Mouse (Mus musculus) hindbrain, embryonic 13.5 days (tissue): ENCODE measurements around the gene Apobr. TPM values are rescaled to one million over a fixed set of nuclear protein-coding genes. Genes with fewer than 3 reads are reported as not detected.
A peak's percentile ranks its signal among the peaks of the same experiment; 100 is the strongest.

Source experiments
- ATAC-seq: fragments of 200-750 bp; cut with Nextera tagmentation; 2 replicates; pipeline ENCODE4 v1.8.0; 2017; ENCODE audit warnings: moderate TSS enrichment; ENCODE audit not compliant: low FRiP score
- H3K27ac ChIP-seq: fragments of 300-500 bp; sonication (generic); 2 replicates; pipeline ENCODE4 v1.5.1; 2015; ENCODE audit warnings: inconsistent platforms, mild to moderate bottlenecking, moderate library complexity
- H3K27me3 ChIP-seq: fragments of 300-500 bp; sonication (generic); 2 replicates; pipeline ENCODE4 v1.6.1; 2015; ENCODE audit warnings: mild to moderate bottlenecking, inconsistent platforms
- H3K36me3 ChIP-seq: fragments of 300-500 bp; sonication (generic); 2 replicates; pipeline ENCODE4 v1.6.1; 2015; ENCODE audit warnings: mild to moderate bottlenecking, inconsistent platforms
- H3K4me1 ChIP-seq: fragments of 300-500 bp; sonication (generic); replicated peaks from 2 replicates; pipeline ENCODE4 v1.6.1; 2015; ENCODE audit warnings: inconsistent platforms
- H3K4me2 ChIP-seq: fragments of 300-500 bp; sonication (generic); 2 replicates; pipeline ENCODE4 v1.6.1; 2015; ENCODE audit warnings: inconsistent platforms, mild to moderate bottlenecking, moderate library complexity
- H3K4me3 ChIP-seq: fragments of 300-500 bp; sonication (generic); 2 replicates; pipeline ENCODE4 v1.5.1; 2015; ENCODE audit warnings: mild to moderate bottlenecking, inconsistent platforms
- H3K9ac ChIP-seq: fragments of 300-500 bp; sonication (generic); 2 replicates; pipeline ENCODE4 v1.6.1; 2015; ENCODE audit warnings: mild to moderate bottlenecking, inconsistent platforms
- H3K9me3 ChIP-seq: fragments of 300-500 bp; sonication (generic); 2 replicates; pipeline ENCODE4 v1.6.1; 2016; ENCODE audit warnings: inconsistent platforms
- WGBS: fragments of 180-500 bp; shearing (Covaris S2); methylation state at CpG from one replicate; pipeline ENCODE4 v1.1.7; 2015; 5-methylcytosine and 5-hydroxymethylcytosine counted together
- polyA plus RNA-seq: library from polyadenylated mRNA; unstranded; fragments of >200 nt; fragmentation: Nextera tagmentation; extraction: Ambion mirVana; gene quantifications from 2 replicates; pipeline ENCODE4 v1.2.1, GENCODE M21; 2015

Apobr gene
- polyA plus RNA-seq, 1 experiment from 2014 or later, result 0.68 TPM

DNA sequence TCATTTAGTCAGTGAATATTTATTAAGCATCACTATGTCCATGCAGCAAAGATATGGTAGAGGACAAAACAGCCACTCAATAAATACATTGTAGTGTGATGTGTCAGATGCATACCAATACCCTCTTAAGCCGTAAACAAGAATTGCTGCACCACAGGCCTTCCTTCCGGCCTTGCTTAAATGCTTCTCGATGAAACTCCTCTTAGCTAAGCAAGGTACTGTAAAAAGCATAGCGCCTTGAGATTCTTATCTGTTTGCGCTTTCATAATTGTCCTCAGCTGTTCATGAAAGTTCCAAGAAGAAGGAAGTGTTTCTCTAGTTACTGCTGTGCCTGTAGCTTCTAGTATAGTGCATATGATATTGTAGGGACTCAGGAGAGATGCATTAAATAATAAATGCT is 21.9 kb downstream of the Apobr start:
- no peaks in the 10 kb centered on the region for H3K9me3 ChIP-seq
- ATAC-seq, result no peak
- H3K9ac ChIP-seq, result no peak overlapping the region
- no peaks in the 10 kb centered on the region for H3K27me3 ChIP-seq
- WGBS, result 87% methylated on average over 5 of the region's 5 CpGs
- H3K36me3 ChIP-seq, result no peaks in the 10 kb centered on the region
- no peak overlapping the region for H3K4me2 ChIP-seq
- H3K4me1 ChIP-seq, result no peaks in the 10 kb centered on the region
- H3K27ac ChIP-seq, result no peak overlapping the region
- no peak overlapping the region for H3K4me3 ChIP-seq

DNA sequence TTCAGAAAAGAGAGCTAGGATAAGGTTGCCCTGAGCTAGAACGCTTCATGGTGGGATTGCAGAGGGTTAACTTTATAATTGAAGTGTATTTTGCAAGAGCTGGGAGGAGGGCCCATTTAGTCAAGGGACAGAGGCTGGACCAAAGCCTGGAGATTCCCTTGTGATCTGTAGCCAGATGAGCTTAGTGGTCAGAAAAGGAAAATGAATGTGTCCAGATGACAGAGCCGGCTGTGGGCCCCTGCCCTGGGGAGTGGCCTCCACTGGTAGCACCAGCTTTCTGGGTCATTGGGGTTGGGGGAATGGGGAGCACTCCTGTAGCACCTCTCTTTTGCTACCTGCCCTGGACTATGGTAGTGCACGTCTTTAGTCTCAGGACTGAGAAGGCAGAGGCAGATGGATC is 22.3 kb downstream of the Apobr start:
- no peak overlapping the region for H3K9ac ChIP-seq
- H3K4me3 ChIP-seq, result no peak overlapping the region
- no peaks in the 10 kb centered on the region for H3K27me3 ChIP-seq
- no peak overlapping the region for H3K27ac ChIP-seq
- ATAC-seq, result no peak
- no peaks in the 10 kb centered on the region for H3K4me1 ChIP-seq
- no peak overlapping the region for H3K4me2 ChIP-seq
- no peaks in the 10 kb centered on the region for H3K36me3 ChIP-seq
- no peaks in the 10 kb centered on the region for H3K9me3 ChIP-seq
- 78% methylated on average over 3 of the region's 3 CpGs for WGBS

DNA sequence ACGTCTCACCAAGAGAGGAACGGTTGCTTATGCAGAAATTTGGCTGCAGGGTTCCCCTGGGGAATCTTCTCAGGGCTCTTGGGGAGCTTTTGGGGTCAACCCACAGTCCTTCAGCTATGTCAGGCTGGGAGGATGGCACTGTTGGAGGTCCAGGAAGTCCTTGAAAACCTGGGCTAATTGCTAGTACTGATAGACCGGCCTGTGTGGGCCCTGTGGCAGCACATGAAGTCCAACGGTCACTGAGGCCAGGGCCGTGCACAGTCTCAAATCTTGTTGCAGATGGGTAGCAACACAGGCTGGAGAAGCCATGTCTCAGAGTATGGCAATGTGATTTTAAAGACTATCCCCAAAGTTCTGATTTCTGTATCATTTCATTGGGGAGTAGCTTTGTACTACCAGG is 23.1 kb downstream of the Apobr start:
- H3K4me1 ChIP-seq, result no peaks in the 10 kb centered on the region
- WGBS, result 85% methylated on average over 5 of the region's 5 CpGs
- no peak overlapping the region for H3K4me2 ChIP-seq
- no peak for ATAC-seq
- no peaks in the 10 kb centered on the region for H3K27me3 ChIP-seq
- H3K9me3 ChIP-seq, result no peaks in the 10 kb centered on the region
- no peak overlapping the region for H3K27ac ChIP-seq
- H3K36me3 ChIP-seq, result no peaks in the 10 kb centered on the region
- H3K4me3 ChIP-seq, result no peak overlapping the region
- no peak overlapping the region for H3K9ac ChIP-seq

DNA sequence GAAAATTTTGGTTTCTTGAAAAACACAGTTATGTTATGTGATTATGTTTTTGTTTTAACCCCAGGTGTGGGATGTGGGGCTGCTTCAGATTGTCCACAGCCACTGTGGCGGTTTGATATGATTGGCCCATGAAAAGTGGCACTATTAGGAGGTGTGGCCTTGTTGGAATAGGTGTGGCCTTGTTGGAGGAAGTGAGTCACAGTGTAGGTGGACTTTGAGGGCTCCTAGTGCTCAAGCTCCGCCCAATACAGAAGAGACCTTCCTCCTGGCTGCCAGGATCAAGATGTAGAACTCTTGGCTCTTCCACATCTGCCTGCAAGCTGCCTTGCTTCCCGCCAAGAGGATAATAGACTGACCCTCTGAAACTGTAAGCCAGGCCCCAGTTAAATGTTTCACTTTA is 28.0 kb downstream of the Apobr start:
- ATAC-seq, result no peak
- Histone ChIP-seq H3K36me3 (no peaks in the 10 kb centered on the region), H3K4me2 (no peak overlapping the region), H3K4me1 (no peaks in the 10 kb centered on the region), H3K27me3 (no peaks in the 10 kb centered on the region; the same call in 1 of the 2 replicates), H3K9me3 (no peaks in the 10 kb centered on the region), H3K4me3 (no peak overlapping the region), H3K9ac (no peak overlapping the region), H3K27ac (no peak overlapping the region)
- WGBS, result 78% methylated on average over 3 of the region's 3 CpGs

DNA sequence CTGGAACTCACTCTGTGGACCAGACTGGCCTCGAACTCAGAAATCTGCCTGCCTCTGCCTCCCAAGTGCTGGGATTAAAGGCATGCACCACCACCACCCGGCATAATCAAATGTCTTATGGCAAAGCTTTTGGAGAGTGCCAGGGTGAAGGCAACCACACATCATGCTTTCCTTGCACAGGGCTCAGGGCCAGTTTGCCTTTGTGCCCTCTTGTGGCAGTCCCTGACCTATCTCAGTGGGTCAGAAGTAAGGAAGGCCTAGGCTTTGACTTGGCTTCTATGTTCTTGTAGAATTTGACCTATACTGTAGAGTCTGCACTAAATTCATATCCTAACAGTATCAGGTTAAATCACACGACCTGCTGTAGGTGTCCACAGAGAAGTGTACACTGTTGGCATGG is 32.0 kb downstream of the Apobr start:
- H3K9me3 ChIP-seq, result no peaks in the 10 kb centered on the region
- H3K27me3 ChIP-seq, result no peaks in the 10 kb centered on the region; the same call in 1 of the 2 replicates
- H3K4me3 ChIP-seq, result no peak overlapping the region
- no peak overlapping the region for H3K9ac ChIP-seq
- H3K36me3 ChIP-seq, result no peaks in the 10 kb centered on the region
- ATAC-seq, result no peak
- no peaks in the 10 kb centered on the region for H3K4me1 ChIP-seq
- no peak overlapping the region for H3K4me2 ChIP-seq
- no peak overlapping the region for H3K27ac ChIP-seq
- WGBS, result 70% methylated on average over 3 of the region's 3 CpGs

DNA sequence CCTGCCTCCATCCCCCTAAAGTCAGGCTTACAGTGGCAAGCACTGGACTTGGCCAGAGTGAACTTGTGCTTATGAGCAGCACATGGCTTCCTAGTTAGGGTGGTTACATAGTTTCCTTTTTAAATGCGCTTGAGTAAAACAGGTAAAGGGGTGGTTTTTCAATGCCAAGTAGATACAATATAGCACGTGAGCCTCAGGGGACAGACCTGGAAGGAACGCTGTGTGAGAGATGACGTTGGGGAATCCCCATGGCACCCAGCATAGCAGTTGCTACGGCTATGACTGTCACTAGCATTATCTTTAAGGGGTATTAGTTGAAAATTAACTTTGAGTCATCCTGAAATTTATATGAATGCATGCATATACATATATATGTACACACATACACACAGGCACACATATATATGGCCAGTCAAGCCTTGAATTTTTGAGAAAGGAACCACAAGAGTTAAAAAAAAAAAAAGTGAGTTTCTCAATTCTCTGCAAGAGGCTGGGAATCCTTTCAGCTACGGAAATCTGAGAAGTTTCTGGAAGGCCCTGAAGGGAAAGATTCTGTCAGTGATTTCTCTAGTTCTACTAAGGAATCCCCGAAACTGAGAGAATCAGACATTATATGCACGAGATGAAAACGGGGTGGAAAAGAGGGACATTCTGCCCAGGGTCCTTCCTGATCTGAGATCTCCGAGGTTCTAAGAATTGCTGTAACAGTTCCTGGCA is 35.0 kb downstream of the Apobr start:
- no peaks in the 10 kb centered on the region for H3K36me3 ChIP-seq
- no peak overlapping the region for H3K4me3 ChIP-seq
- H3K4me2 ChIP-seq, result no peak overlapping the region
- no peak for ATAC-seq
- H3K9ac ChIP-seq, result no peak overlapping the region
- H3K27ac ChIP-seq, result no peak overlapping the region
- H3K9me3 ChIP-seq, result no peaks in the 10 kb centered on the region
- 83% methylated on average over 10 of the region's 10 CpGs for WGBS
- H3K27me3 ChIP-seq, result peaks cover 5% of the 10 kb centered on the region; the same call in 1 of the 2 replicates
- peaks cover 5% of the 10 kb centered on the region; the same call in 1 of the 2 replicates for H3K4me1 ChIP-seq

DNA sequence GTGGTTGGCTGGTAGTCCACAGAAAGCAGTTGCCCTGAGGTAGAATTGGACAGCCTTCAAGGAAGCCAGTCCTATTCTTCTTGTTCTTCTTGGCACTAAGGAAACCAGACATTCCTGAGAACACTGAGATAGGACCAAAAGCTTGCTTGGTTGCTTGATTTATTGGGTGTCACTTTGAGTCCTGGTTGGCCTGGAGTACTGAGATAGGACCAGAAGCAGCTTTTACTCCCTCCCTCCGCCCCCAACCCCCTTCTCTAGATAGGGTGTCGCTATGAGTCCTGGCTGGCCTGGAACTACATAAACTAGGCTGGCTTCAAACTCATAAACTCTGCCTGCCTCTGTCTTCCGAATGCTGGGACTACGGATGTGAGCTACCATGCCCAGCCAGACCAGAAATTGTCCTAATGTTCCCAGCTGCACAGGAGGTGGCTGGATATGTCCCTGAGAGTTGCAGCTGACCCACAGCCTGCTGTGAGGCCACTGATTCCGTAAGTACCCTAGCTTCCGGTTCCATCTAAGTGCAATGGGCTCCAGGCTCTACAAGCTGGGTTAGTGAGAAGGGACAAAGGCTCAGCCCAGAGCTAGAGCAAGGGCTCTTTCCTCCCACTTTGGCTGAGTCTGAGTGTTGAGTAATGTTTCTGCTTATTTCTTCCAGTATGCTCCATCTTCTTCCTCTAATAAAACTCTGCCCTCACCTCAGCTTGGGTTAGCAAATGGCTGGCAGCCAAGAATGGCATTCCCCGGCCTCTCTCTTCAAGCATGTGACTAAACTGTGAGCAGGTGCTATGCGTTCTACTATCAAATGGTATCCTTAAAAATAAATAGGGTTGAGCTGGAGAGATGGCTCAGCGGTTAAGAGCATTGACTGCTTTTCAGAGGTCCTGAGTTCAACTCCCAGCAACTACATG is 37.0 kb downstream of the Apobr start:
- no peaks in the 10 kb centered on the region for H3K36me3 ChIP-seq
- peaks cover 5% of the 10 kb centered on the region; the same call in 1 of the 2 replicates for H3K4me1 ChIP-seq
- H3K4me2 ChIP-seq, result no peak overlapping the region
- peaks cover 6% of the 10 kb centered on the region; the same call in 1 of the 2 replicates for H3K27me3 ChIP-seq
- no peaks in the 10 kb centered on the region for H3K9me3 ChIP-seq
- ATAC-seq, result no peak
- WGBS, result 87% methylated on average over 9 of the region's 9 CpGs
- no peak overlapping the region for H3K27ac ChIP-seq
- H3K9ac ChIP-seq, result no peak overlapping the region
- no peak overlapping the region for H3K4me3 ChIP-seq

DNA sequence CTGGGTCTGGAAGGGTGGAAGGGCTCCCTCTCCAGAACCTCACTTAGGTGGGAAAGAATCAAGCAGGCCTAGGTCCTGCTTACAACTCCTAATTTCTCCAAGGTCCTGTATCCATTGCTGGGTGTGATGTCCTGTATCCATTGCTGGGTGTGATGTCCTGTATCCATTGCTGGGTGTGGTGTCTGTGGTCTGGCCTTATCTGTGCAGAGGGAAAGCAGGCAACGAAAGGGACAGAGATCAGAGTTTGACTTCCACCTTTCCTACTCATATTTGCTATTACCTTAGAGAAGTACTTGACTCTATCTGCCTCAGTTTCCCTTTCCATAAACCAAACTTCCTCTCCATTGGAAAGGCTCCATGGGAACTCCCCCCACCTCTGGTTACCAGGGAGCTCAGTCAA is 38.6 kb downstream of the Apobr start:
- H3K4me2 ChIP-seq, result no peak overlapping the region
- H3K27ac ChIP-seq, result no peak overlapping the region
- H3K9me3 ChIP-seq, result no peaks in the 10 kb centered on the region
- ATAC-seq, result no peak
- peaks cover 6% of the 10 kb centered on the region; the same call in 1 of the 2 replicates for H3K27me3 ChIP-seq
- 100% methylated on average over 1 of the region's 1 CpGs for WGBS
- no peaks in the 10 kb centered on the region for H3K36me3 ChIP-seq
- H3K9ac ChIP-seq, result no peak overlapping the region
- H3K4me3 ChIP-seq, result no peak overlapping the region
- peaks cover 8% of the 10 kb centered on the region; the same call in 1 of the 2 replicates for H3K4me1 ChIP-seq

DNA sequence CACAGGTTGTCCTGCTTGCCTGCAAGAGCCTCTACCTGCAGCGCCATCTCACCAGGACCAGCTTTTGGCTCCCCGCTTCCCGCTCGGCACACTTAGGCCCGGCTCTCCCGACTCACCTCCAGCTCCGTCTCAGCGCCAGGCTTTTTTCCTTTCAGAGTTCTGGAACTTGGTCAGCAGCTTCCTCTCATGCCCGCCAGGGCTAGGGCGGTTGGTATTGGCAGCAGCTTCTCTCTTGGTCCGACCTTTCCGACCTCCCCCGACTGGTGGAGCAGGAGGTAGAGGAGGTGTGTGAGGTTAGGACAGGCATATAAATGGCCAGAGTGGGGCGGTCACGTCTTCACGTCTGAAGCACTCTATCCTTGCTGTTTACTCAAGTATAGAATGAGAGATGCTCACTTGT is 40.0 kb downstream of the Apobr start:
- Histone ChIP-seq H3K9me3 (no peaks in the 10 kb centered on the region), H3K27me3 (peaks cover 6% of the 10 kb centered on the region; the same call in 1 of the 2 replicates), H3K4me1 (peaks cover 9% of the 10 kb centered on the region; the same call in 1 of the 2 replicates), H3K9ac (no peak overlapping the region), H3K4me3 (no peak overlapping the region), H3K4me2 (no peak overlapping the region), H3K36me3 (no peaks in the 10 kb centered on the region), H3K27ac (no peak overlapping the region)
- ATAC-seq, result no peak
- WGBS, result 75% methylated on average over 16 of the region's 16 CpGs

DNA sequence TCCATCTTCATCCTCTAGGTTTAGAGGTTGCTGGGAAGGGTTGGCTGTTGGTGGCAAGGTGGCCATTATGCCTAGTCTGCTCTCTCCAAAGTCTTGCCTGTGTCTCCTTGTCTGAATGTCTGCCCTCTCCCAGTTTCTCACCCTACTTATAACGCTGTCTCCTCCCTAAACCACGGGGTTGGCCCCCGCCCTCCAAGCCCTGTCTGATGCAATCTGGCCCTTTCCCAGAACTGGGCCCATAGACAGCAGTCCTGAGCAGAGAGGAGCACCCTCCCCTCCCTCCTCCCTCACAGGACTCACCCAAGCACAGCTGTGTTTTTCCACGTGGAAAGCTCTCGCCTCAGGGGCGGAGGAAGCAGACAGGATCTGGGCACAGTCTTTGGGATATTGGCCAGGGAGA is 40.6 kb downstream of the Apobr start:
- Histone ChIP-seq H3K4me1 (peaks cover 9% of the 10 kb centered on the region; the same call in 1 of the 2 replicates), H3K9me3 (no peaks in the 10 kb centered on the region), H3K4me2 (no peak overlapping the region), H3K4me3 (no peak overlapping the region), H3K27me3 (peaks cover 6% of the 10 kb centered on the region; the same call in 1 of the 2 replicates), H3K9ac (no peak overlapping the region), H3K27ac (no peak overlapping the region), H3K36me3 (no peaks in the 10 kb centered on the region)
- 47% methylated on average over 6 of the region's 6 CpGs for WGBS
- no peak for ATAC-seq

DNA sequence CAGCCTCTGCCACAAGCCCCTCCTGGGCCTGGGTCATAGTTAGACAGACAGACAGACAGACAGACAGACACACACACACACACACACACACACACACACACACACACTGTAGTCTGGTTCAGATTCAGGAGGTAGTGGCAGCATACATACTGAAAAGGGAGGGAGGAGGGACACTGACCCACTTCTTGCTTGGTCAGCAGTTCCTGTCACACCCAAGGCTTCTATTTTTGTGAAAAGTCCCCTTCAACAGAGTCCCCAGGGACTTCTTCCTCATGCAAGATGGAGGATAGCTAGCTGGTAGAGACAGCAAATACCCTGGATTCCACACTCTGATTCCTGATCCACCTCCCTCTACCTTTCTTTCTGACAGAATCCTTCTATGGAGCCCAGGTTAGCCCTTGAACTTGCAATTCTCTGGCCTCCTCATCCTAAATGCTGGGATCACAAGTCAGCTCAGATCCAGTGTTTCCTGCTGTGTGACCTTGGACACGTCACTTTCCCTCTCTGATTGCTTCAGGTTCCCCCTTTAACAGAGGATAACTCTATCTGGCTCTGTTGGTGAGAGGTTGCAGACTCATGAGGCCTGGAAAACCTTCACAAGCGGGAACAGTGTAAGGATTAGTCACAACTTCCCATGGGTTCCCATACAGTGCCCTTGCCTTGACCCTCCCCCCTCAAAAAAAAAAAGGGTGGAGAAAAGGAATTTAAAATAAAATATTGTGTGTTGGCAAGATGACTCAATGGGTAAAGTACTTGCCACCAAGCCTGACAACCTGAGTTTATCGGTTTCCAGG is 41.3 kb downstream of the Apobr start:
- H3K36me3 ChIP-seq, result no peaks in the 10 kb centered on the region
- no peak for ATAC-seq
- H3K9ac ChIP-seq, result no peak overlapping the region
- H3K9me3 ChIP-seq, result no peaks in the 10 kb centered on the region
- H3K4me3 ChIP-seq, result no peak overlapping the region
- H3K4me2 ChIP-seq, result no peak overlapping the region
- H3K27ac ChIP-seq, result no peak overlapping the region
- peaks cover 6% of the 10 kb centered on the region; the same call in 1 of the 2 replicates for H3K27me3 ChIP-seq
- peaks cover 9% of the 10 kb centered on the region; the same call in 1 of the 2 replicates for H3K4me1 ChIP-seq
- WGBS, result 91% methylated on average over 3 of the region's 3 CpGs

DNA sequence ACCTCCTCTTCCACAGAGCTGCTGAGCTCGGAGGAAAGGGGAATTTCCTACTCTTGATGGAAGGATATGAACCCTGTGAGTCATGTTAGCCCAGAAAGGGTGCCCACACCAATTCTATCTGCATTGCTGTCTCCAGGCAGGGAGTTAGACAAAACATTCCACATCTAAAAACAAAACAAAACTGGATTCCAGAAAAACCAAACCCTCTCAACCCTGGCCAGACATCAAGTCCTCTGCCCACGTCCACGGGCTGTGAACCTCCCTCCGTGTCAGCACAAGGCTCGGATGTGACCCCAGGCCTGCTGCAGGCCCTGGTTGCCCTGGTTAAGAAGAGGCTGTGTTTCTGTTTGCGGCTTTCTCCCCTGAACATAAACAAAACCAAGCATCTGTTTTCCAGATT is 43.4 kb downstream of the Apobr start:
- Histone ChIP-seq H3K4me2 (no peak overlapping the region), H3K36me3 (no peaks in the 10 kb centered on the region), H3K27ac (no peak overlapping the region), H3K27me3 (peaks cover 6% of the 10 kb centered on the region; the same call in 1 of the 2 replicates), H3K4me3 (no peak overlapping the region), H3K9ac (peak overlapping the region; percentile 40; the same call in 1 of the 2 replicates), H3K9me3 (no peaks in the 10 kb centered on the region), H3K4me1 (peaks cover 5% of the 10 kb centered on the region; the same call in 1 of the 2 replicates)
- 81% methylated on average over 6 of the region's 6 CpGs for WGBS
- no peak for ATAC-seq
